Mouse (Mus musculus): Measurements from ENCODE around the gene Tbc1d1. TPM values are rescaled to one million over a fixed set of nuclear protein-coding genes. Genes with fewer than 3 reads are reported as not detected.

Tbc1d1 gene
- polyA plus RNA-seq, 1 experiment from 2014 or later, result 15.4 TPM

DNA sequence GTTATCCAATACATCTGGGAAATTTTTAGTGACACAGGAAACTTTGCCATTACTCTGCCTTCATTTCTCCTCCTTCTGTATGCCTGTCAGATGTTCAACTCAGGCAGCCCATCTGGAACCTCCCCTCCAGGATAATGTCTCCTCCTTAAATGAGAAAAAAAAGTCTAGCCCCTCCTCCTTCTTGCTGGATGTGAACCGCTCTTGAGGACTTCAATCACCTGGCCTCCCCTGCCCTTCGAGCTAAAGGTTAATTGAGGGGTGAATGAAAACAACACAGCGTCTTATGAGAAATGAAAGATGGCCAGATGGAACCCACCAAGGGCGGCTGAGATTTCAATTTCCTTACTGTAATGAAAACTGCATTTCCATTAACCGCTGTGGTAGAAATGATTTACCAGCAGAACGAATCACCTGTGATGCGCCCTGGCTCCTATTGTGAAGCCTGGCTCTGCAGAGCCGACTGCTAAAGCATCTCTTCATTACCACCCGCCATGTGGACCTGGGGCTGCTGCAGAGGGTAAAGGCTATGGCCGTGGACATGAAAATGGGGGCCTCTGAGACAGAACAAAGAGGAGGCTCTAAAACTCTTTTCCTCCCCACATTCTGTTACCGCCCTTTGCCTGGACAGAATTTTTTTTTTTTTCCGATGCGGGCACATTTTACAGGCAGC is 216.3 kb downstream of the Tbc1d1 start:
- DNase-seq (ENCODE audit: low spot score) (no peak), ATAC-seq (ENCODE audit: low FRiP score) (peak; percentile 42; the same call in 1 of the 2 replicates)
- Histone ChIP-seq H3K9me3 (ENCODE audit: control insufficient read depth, low read length) (no peaks in the 10 kb centered on the region), H3K9ac (no peak overlapping the region), H3K36me3 (replicated peaks; ENCODE audit: control insufficient read depth, insufficient read depth) (no peaks in the 10 kb centered on the region), H3K27ac (peak overlapping the region; percentile 65), H3K27me3 (ENCODE audit: control insufficient read depth, insufficient read depth, low read length) (no peaks in the 10 kb centered on the region), H3K4me1 (replicated peaks; ENCODE audit: control insufficient read depth, insufficient read depth, low read length) (peaks cover 11% of the 10 kb centered on the region; the same call in 1 of the 2 replicates), H3K4me2 (replicated peaks) (no peak overlapping the region), H3K4me3 (replicated peaks; ENCODE audit: low read length) (no peak overlapping the region)
- 67% methylated on average over 13 of the region's 13 CpGs for WGBS

- WGBS, result 95% methylated on average over 5 of the region's 5 CpGs
- no peak overlapping the region for H3K4me2 ChIP-seq (replicated peaks)
- no peak overlapping the region for H3K9ac ChIP-seq
- no peaks in the 10 kb centered on the region for H3K27me3 ChIP-seq (ENCODE audit: control insufficient read depth, insufficient read depth, low read length)
- no peak overlapping the region for H3K27ac ChIP-seq
- H3K36me3 ChIP-seq (replicated peaks; ENCODE audit: control insufficient read depth, insufficient read depth), result no peaks in the 10 kb centered on the region
- ATAC-seq (ENCODE audit: low FRiP score) (no peak), DNase-seq (ENCODE audit: low spot score) (no peak)
- no peak overlapping the region for H3K4me3 ChIP-seq (replicated peaks; ENCODE audit: low read length)
- H3K9me3 ChIP-seq (ENCODE audit: control insufficient read depth, low read length), result no peaks in the 10 kb centered on the region
- H3K4me1 ChIP-seq (replicated peaks; ENCODE audit: control insufficient read depth, insufficient read depth, low read length), result peaks cover 19% of the 10 kb centered on the region; the same call in 1 of the 2 replicates
These were observed 217.6 kb downstream of the Tbc1d1 start for GRCm38 (mm10) chr5:64373695-64374094.

DNA sequence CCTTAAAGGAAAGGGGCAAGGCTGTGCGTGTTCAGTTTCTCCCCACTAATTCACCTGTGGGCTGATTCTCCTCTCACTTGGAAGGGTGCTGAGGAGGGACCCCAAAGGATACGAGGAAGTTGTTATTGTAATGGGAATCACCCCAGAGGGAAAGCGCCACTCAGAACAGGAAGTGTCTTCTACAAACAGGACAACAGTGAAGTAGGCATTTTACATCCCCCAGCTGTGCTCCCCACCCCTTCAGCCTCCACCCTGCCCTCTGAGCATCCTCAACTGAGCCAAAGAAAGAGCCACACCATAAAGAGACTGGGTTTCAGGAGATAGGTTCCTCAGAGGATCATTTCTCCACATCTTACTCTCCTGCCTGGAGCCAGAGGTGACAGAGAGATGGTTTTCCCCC is 219.7 kb downstream of the Tbc1d1 start:
- no peak overlapping the region for H3K4me2 ChIP-seq (replicated peaks)
- no peak overlapping the region for H3K9ac ChIP-seq
- no peaks in the 10 kb centered on the region for H3K9me3 ChIP-seq (ENCODE audit: control insufficient read depth, low read length)
- DNase-seq (ENCODE audit: low spot score), result no peak
- no peak overlapping the region for H3K4me3 ChIP-seq (replicated peaks; ENCODE audit: low read length)
- peaks cover 19% of the 10 kb centered on the region; the same call in 1 of the 2 replicates for H3K4me1 ChIP-seq (replicated peaks; ENCODE audit: control insufficient read depth, insufficient read depth, low read length)
- H3K27ac ChIP-seq, result no peak overlapping the region
- 88% methylated on average over 3 of the region's 3 CpGs for WGBS
- H3K36me3 ChIP-seq (replicated peaks; ENCODE audit: control insufficient read depth, insufficient read depth), result no peaks in the 10 kb centered on the region
- H3K27me3 ChIP-seq (ENCODE audit: control insufficient read depth, insufficient read depth, low read length), result no peaks in the 10 kb centered on the region
- no peak for ATAC-seq (ENCODE audit: low FRiP score)

- H3K9me3 ChIP-seq (ENCODE audit: control insufficient read depth, low read length), result no peaks in the 10 kb centered on the region
- no peak overlapping the region for H3K4me3 ChIP-seq (replicated peaks; ENCODE audit: low read length)
- H3K4me2 ChIP-seq (replicated peaks), result no peak overlapping the region
- no peaks in the 10 kb centered on the region for H3K36me3 ChIP-seq (replicated peaks; ENCODE audit: control insufficient read depth, insufficient read depth)
- no peaks in the 10 kb centered on the region for H3K27me3 ChIP-seq (ENCODE audit: control insufficient read depth, insufficient read depth, low read length)
- no peak overlapping the region for H3K9ac ChIP-seq
- ATAC-seq (ENCODE audit: low FRiP score) (no peak), DNase-seq (ENCODE audit: low spot score) (no peak)
- H3K27ac ChIP-seq, result no peak overlapping the region
- 62% methylated on average over 7 of the region's 7 CpGs for WGBS
- H3K4me1 ChIP-seq (replicated peaks; ENCODE audit: control insufficient read depth, insufficient read depth, low read length), result peaks cover 25% of the 10 kb centered on the region
These were observed 220.4 kb downstream of the Tbc1d1 start for GRCm38 (mm10) chr5:64376466-64376865.

DNA sequence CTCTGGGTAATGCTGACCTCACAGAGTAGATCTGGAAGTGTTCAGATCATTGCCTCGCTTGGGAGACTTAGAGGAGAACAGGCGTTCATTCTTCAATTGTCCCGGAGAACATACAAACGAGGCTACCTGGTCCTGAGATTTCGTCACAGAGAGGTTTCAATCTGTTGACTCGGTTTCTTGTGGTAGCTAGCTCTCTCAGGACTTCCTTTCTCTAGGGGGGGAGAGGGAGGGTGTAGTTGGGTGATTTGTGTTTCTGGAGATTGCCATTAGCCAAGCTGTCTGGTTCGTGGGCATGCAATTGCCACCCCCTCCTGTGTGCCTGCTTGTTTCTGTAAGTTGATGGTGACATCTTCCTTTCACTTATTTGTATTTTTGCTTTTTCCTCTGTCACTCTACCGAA is 221.6 kb downstream of the Tbc1d1 start:
- WGBS, result 86% methylated on average over 8 of the region's 8 CpGs
- no peaks in the 10 kb centered on the region for H3K9me3 ChIP-seq (ENCODE audit: control insufficient read depth, low read length)
- H3K27ac ChIP-seq, result no peak overlapping the region
- no peak overlapping the region for H3K9ac ChIP-seq
- no peak overlapping the region for H3K4me2 ChIP-seq (replicated peaks)
- peaks cover 25% of the 10 kb centered on the region for H3K4me1 ChIP-seq (replicated peaks; ENCODE audit: control insufficient read depth, insufficient read depth, low read length)
- H3K27me3 ChIP-seq (ENCODE audit: control insufficient read depth, insufficient read depth, low read length), result no peaks in the 10 kb centered on the region
- H3K36me3 ChIP-seq (replicated peaks; ENCODE audit: control insufficient read depth, insufficient read depth), result no peaks in the 10 kb centered on the region
- DNase-seq (ENCODE audit: low spot score) (no peak), ATAC-seq (ENCODE audit: low FRiP score) (no peak)
- H3K4me3 ChIP-seq (replicated peaks; ENCODE audit: low read length), result no peak overlapping the region

- no peak for DNase-seq (ENCODE audit: low spot score)
- Histone ChIP-seq H3K9me3 (ENCODE audit: control insufficient read depth, low read length) (no peaks in the 10 kb centered on the region), H3K36me3 (replicated peaks; ENCODE audit: control insufficient read depth, insufficient read depth) (no peaks in the 10 kb centered on the region), H3K4me3 (replicated peaks; ENCODE audit: low read length) (no peak overlapping the region), H3K27ac (no peak overlapping the region), H3K27me3 (ENCODE audit: control insufficient read depth, insufficient read depth, low read length) (no peaks in the 10 kb centered on the region), H3K9ac (no peak overlapping the region), H3K4me1 (replicated peaks; ENCODE audit: control insufficient read depth, insufficient read depth, low read length) (peaks cover 22% of the 10 kb centered on the region), H3K4me2 (replicated peaks) (no peak overlapping the region)
- no peak for ATAC-seq (ENCODE audit: low FRiP score)
- WGBS, result 68% methylated on average over 13 of the region's 13 CpGs
These were observed 222.6 kb downstream of the Tbc1d1 start for GRCm38 (mm10) chr5:64378591-64379275.

DNA sequence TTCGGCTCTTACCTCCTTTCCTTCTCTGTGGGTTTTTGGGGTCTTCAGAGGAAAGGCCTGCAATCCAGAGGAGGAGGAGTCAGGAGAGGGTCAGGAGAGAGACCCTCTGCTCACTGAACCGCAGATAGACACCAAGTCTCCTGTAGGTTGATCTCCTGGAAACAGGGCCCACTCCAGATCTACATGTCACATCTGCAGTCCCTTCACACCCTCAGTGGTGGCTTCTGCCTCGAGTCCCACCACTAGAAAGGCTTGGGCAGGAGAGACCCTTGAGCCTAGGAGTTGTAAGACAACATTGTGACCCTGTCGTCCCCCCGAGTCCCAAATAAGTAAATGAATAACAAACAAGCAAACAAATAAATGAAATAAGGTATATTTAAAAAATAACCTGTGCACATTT is 223.7 kb downstream of the Tbc1d1 start:
- no peak overlapping the region for H3K4me2 ChIP-seq (replicated peaks)
- WGBS, result 85% methylated on average over 5 of the region's 5 CpGs
- no peaks in the 10 kb centered on the region for H3K27me3 ChIP-seq (ENCODE audit: control insufficient read depth, insufficient read depth, low read length)
- H3K4me1 ChIP-seq (replicated peaks; ENCODE audit: control insufficient read depth, insufficient read depth, low read length), result peaks cover 19% of the 10 kb centered on the region
- H3K36me3 ChIP-seq (replicated peaks; ENCODE audit: control insufficient read depth, insufficient read depth), result no peaks in the 10 kb centered on the region
- no peak overlapping the region for H3K27ac ChIP-seq
- no peak overlapping the region for H3K4me3 ChIP-seq (replicated peaks; ENCODE audit: low read length)
- H3K9me3 ChIP-seq (ENCODE audit: control insufficient read depth, low read length), result no peaks in the 10 kb centered on the region
- ATAC-seq (ENCODE audit: low FRiP score), result no peak
- DNase-seq (ENCODE audit: low spot score), result no peak
- H3K9ac ChIP-seq, result no peak overlapping the region

GRCm38 (mm10) chr5:64380698-64381375 is 224.7 kb downstream of the Tbc1d1 start:
- 55% methylated on average over 11 of the region's 11 CpGs for WGBS
- DNase-seq (ENCODE audit: low spot score) (no peak), ATAC-seq (ENCODE audit: low FRiP score) (no peak)
- no peaks in the 10 kb centered on the region for H3K27me3 ChIP-seq (ENCODE audit: control insufficient read depth, insufficient read depth, low read length)
- H3K36me3 ChIP-seq (replicated peaks; ENCODE audit: control insufficient read depth, insufficient read depth), result no peaks in the 10 kb centered on the region
- H3K27ac ChIP-seq, result no peak overlapping the region
- no peak overlapping the region for H3K4me2 ChIP-seq (replicated peaks)
- peaks cover 18% of the 10 kb centered on the region for H3K4me1 ChIP-seq (replicated peaks; ENCODE audit: control insufficient read depth, insufficient read depth, low read length)
- no peak overlapping the region for H3K4me3 ChIP-seq (replicated peaks; ENCODE audit: low read length)
- no peaks in the 10 kb centered on the region for H3K9me3 ChIP-seq (ENCODE audit: control insufficient read depth, low read length)
- no peak overlapping the region for H3K9ac ChIP-seq

DNA sequence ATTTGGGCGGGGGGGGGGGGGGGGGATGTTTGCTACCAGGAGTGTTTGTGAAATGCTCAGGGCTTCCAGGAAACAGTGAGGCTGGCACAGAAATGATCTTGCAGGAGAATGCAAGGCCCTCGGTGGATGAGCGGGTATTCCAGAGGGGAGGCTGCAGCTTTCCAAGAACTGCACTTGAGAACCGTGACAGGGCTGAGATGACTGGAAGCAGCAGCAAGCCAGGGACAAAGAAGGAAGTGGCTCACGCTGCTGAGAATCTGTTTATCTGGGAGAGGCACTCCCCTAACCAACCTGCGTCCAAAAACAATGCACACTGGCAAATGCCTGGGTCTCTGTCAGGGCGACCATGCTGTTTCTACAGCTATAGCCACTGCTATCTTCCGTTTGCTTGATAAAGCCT is 225.4 kb downstream of the Tbc1d1 start:
- H3K9ac ChIP-seq, result no peak overlapping the region
- ATAC-seq (ENCODE audit: low FRiP score) (no peak), DNase-seq (ENCODE audit: low spot score) (no peak)
- 26% methylated on average over 8 of the region's 8 CpGs for WGBS
- no peak overlapping the region for H3K4me2 ChIP-seq (replicated peaks)
- H3K9me3 ChIP-seq (ENCODE audit: control insufficient read depth, low read length), result no peaks in the 10 kb centered on the region
- peaks cover 18% of the 10 kb centered on the region for H3K4me1 ChIP-seq (replicated peaks; ENCODE audit: control insufficient read depth, insufficient read depth, low read length)
- H3K36me3 ChIP-seq (replicated peaks; ENCODE audit: control insufficient read depth, insufficient read depth), result no peaks in the 10 kb centered on the region
- no peak overlapping the region for H3K4me3 ChIP-seq (replicated peaks; ENCODE audit: low read length)
- no peaks in the 10 kb centered on the region for H3K27me3 ChIP-seq (ENCODE audit: control insufficient read depth, insufficient read depth, low read length)
- H3K27ac ChIP-seq, result no peak overlapping the region
